Mouse (Mus musculus): ENCODE data around the gene Rasa2.
"Not testable (repeated sequence)": the region's sequence is repeated elsewhere in the genome, so short reads cannot be mapped to it uniquely, and the experiment has no call there.

The Rasa2 gene

GRCm38 (mm10) chr9:96589346-96589745 is 42.1 kb downstream of the Rasa2 start:
- DNase-seq (ENCODE audit: low read depth, low spot score): no peak

- no peak for DNase-seq (ENCODE audit: low read depth, low spot score)
These were observed 47.9 kb downstream of the Rasa2 start for GRCm38 (mm10) chr9:96583496-96583895.

GRCm38 (mm10) chr9:96583076-96583475 is 48.3 kb downstream of the Rasa2 start:
- no peak for DNase-seq (ENCODE audit: low read depth, low spot score)

- no peak for DNase-seq (ENCODE audit: low read depth, low spot score)
These were observed 53.2 kb downstream of the Rasa2 start for GRCm38 (mm10) chr9:96578190-96578589.

- no peak for DNase-seq (ENCODE audit: low read depth, low spot score)
These were observed 53.7 kb downstream of the Rasa2 start for GRCm38 (mm10) chr9:96577674-96578073.

- no peak for DNase-seq (ENCODE audit: low read depth, low spot score)
These were observed 58.2 kb downstream of the Rasa2 start for GRCm38 (mm10) chr9:96573252-96573651.

GRCm38 (mm10) chr9:96572754-96573153 is 58.7 kb downstream of the Rasa2 start:
- no peak for DNase-seq (ENCODE audit: low read depth, low spot score)

GRCm38 (mm10) chr9:96566470-96566996 is 64.9 kb downstream of the Rasa2 start:
- no peak for DNase-seq (ENCODE audit: low read depth, low spot score)

GRCm38 (mm10) chr9:96563501-96563900 is 67.9 kb downstream of the Rasa2 start:
- DNase-seq (ENCODE audit: low read depth, low spot score): no peak

- DNase-seq (ENCODE audit: low read depth, low spot score): no peak
These were observed 72.3 kb downstream of the Rasa2 start for GRCm38 (mm10) chr9:96559148-96559547.

GRCm38 (mm10) chr9:96558594-96558993 is 72.8 kb downstream of the Rasa2 start:
- DNase-seq (ENCODE audit: low read depth, low spot score): no peak

- DNase-seq (ENCODE audit: low read depth, low spot score): no peak
These were observed 77.3 kb downstream of the Rasa2 start for GRCm38 (mm10) chr9:96554095-96554494.

GRCm38 (mm10) chr9:96545410-96545809 is 86.0 kb downstream of the Rasa2 start:
- no peak for DNase-seq (ENCODE audit: low read depth, low spot score)

- no peak for DNase-seq (ENCODE audit: low read depth, low spot score)
These were observed 87.5 kb downstream of the Rasa2 start for GRCm38 (mm10) chr9:96543643-96544640.

GRCm38 (mm10) chr9:96538916-96539315 is 92.5 kb downstream of the Rasa2 start:
- no peak for DNase-seq (ENCODE audit: low read depth, low spot score)

GRCm38 (mm10) chr9:96537615-96537919 is 93.8 kb downstream of the Rasa2 start:
- no peak for DNase-seq (ENCODE audit: low read depth, low spot score)

GRCm38 (mm10) chr9:96536895-96537614 is 94.4 kb downstream of the Rasa2 start:
- DNase-seq (ENCODE audit: low read depth, low spot score): peak; percentile 55

GRCm38 (mm10) chr9:96536093-96536492 is 95.3 kb downstream of the Rasa2 start:
- not testable (repeated sequence) for DNase-seq (ENCODE audit: low read depth, low spot score)

- DNase-seq (ENCODE audit: low read depth, low spot score): no peak
These were observed 96.0 kb downstream of the Rasa2 start for GRCm38 (mm10) chr9:96535431-96535830.

- DNase-seq (ENCODE audit: low read depth, low spot score): no peak
These were observed 97.2 kb downstream of the Rasa2 start for GRCm38 (mm10) chr9:96534256-96534655.

GRCm38 (mm10) chr9:96533476-96533875 is 97.9 kb downstream of the Rasa2 start:
- no peak for DNase-seq (ENCODE audit: low read depth, low spot score)

- no peak for DNase-seq (ENCODE audit: low read depth, low spot score)
These were observed 98.9 kb downstream of the Rasa2 start for GRCm38 (mm10) chr9:96532531-96532930.
